Mouse (Mus musculus) ES-E14 (cell line): ENCODE measurements at regions not wholly inside any gene's neighbourhood (a gene's known extent, or its start where the extent isn't known, plus 50 kb on each side); places are given as distances from the start of the nearest gene placed in this dataset.

Experiments used
- DNase-seq: peaks from one replicate; pipeline ENCODE4 v3.0.0-alpha.2; 2013; ENCODE audit warnings: low read depth, low spot score
- H3K27ac ChIP-seq: 2 replicates; pipeline ENCODE4 v1.5.1; 2012; ENCODE audit warnings: low read depth, mild to moderate bottlenecking, low read length, moderate library complexity, mixed read lengths; ENCODE audit not compliant: poor library complexity, insufficient read depth, severe bottlenecking
- H3K36me3 ChIP-seq: 2 replicates; pipeline ENCODE4 v1.6.1; 2012; ENCODE audit warnings: mild to moderate bottlenecking, low read length, moderate library complexity, mixed read lengths; ENCODE audit not compliant: control insufficient read depth, poor library complexity, insufficient read depth, severe bottlenecking
- H3K4me1 ChIP-seq, 2 experiments: fragments of 150-350 bp in 1 of 2; sonication (generic) in 1 of 2; 2 replicates each; pipeline ENCODE4 v1.6.1; 2012; ENCODE audit warnings: low read length in 2 of 2, mild to moderate bottlenecking in 1 of 2, mixed read lengths in 1 of 2; ENCODE audit not compliant: control insufficient read depth in 2 of 2, insufficient read depth in 2 of 2, poor library complexity in 1 of 2
- H3K4me3 ChIP-seq, 2 experiments: fragments of 150-350 bp in 1 of 2; sonication (generic) in 1 of 2; 2 replicates each; pipeline ENCODE4 v1.5.1; 2012; ENCODE audit warnings: low read length in 2 of 2, low read depth in 1 of 2, mild to moderate bottlenecking in 1 of 2, mixed read lengths in 1 of 2; ENCODE audit not compliant: insufficient read depth in 1 of 2, poor library complexity in 1 of 2, severe bottlenecking in 1 of 2
- H3K9ac ChIP-seq: 2 replicates; pipeline ENCODE4 v1.6.1; 2012; ENCODE audit warnings: low read depth, mild to moderate bottlenecking, low read length, mixed read lengths; ENCODE audit not compliant: poor library complexity, insufficient read depth, severe bottlenecking
- H3K9me3 ChIP-seq: fragments of 150-350 bp; sonication (generic); 2 replicates; pipeline ENCODE4 v1.6.1; 2012; ENCODE audit warnings: low read depth, mild to moderate bottlenecking, low read length; ENCODE audit not compliant: control insufficient read depth, insufficient read depth
- CHD2 ChIP-seq: IDR thresholded peaks from 2 replicates; pipeline ENCODE4 v1.6.1; 2014; ENCODE audit warnings: mild to moderate bottlenecking, low read depth, low read length, inconsistent platforms
- HCFC1 ChIP-seq: IDR thresholded peaks from 2 replicates; pipeline ENCODE4 v1.6.1; 2012; ENCODE audit warnings: low read length, inconsistent platforms, borderline replicate concordance; ENCODE audit not compliant: insufficient read depth
- MAFK ChIP-seq: IDR thresholded peaks from 2 replicates; pipeline ENCODE4 v1.6.1; 2014; ENCODE audit warnings: mild to moderate bottlenecking, low read depth, low read length, inconsistent platforms; ENCODE audit not compliant: insufficient read depth
- ZC3H11A ChIP-seq: IDR thresholded peaks from 2 replicates; pipeline ENCODE4 v1.6.1; 2012; ENCODE audit warnings: low read depth, mild to moderate bottlenecking, inconsistent platforms, low read length, borderline replicate concordance
- ZNF384 ChIP-seq: IDR thresholded peaks from 2 replicates; pipeline ENCODE4 v1.6.1; 2012; ENCODE audit warnings: low read depth, low read length, inconsistent platforms
- in situ Hi-C, 2 experiments: fragments of 600-800 bp; cut with MboI; formaldehyde crosslinking; loops; one replicate each; pipeline ENCODE4 v1.15.1; 2025; ENCODE audit warnings: low sequenced_read_pairs in 2 of 2, inconsistent platforms in 1 of 2; ENCODE audit not compliant: unreplicated experiment in 2 of 2

DNA sequence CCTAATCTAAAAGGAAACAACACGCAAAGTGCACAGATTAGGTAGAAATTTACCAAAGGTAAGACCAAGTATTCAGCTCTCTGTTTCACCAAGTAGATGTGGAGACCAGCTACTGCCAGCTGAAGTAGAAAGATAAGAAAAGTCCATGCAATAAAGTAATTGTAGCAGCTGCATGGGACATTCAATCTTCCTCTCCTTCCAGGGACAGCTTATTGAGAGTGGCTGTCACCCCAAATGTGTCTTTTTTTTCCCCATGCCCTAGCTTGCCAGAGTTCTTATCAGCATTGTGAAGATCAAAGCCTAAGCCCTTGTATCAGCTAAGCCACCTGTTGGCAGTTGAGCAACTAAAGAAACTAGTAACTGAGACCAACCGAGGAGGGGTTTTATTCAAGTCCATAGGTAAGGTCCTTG, 541.1 kb upstream of the Dmac1 start:
- no peaks in the 10 kb centered on the region for H3K4me1 ChIP-seq
- H3K9ac ChIP-seq, result no peak overlapping the region
- H3K27ac ChIP-seq, result no peak overlapping the region
- no peak overlapping the region for H3K4me3 ChIP-seq
- TF ChIP-seq MAFK, result no peak
- no peak for TF ChIP-seq HCFC1
- no peak for TF ChIP-seq ZC3H11A
- TF ChIP-seq ZNF384, result no peak
- H3K36me3 ChIP-seq, result no peaks in the 10 kb centered on the region
- H3K9me3 ChIP-seq, result no peaks in the 10 kb centered on the region
- no peak for DNase-seq
- in situ Hi-C loops, result no loop called here

DNA sequence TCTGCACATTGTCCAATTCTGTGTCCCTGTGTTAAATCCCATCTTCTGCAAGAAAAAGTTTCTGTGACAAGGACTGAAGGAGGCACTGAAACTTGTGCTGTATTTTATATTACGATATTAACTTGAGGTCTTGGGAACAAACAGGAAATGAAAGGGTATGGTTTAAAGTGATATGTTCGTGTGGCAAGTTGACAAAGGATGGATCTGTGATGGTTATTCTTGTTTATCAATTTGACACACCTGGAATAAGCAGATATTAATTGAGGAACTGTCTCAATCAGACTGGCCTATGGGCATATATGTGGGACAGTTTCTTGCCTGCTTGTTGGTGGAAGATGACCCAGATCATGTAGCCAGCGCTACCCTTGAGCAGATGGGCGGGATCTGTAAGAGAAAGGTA, 537.9 kb upstream of the Dmac1 start:
- Histone ChIP-seq H3K4me1 (peaks cover 0 to 3% of the 10 kb centered on the region in 2 experiments; a peak in 1 of 4 replicates), H3K9me3 (no peaks in the 10 kb centered on the region), H3K36me3 (no peaks in the 10 kb centered on the region), H3K4me3 (no peak overlapping the region), H3K27ac (no peak overlapping the region), H3K9ac (no peak overlapping the region)
- no peak for DNase-seq
- no peak for TF ChIP-seq MAFK
- no peak for TF ChIP-seq HCFC1
- TF ChIP-seq ZNF384, result no peak
- TF ChIP-seq ZC3H11A, result no peak
- TF ChIP-seq CHD2, result no peak
- in situ Hi-C loops, result no loop called here

DNA sequence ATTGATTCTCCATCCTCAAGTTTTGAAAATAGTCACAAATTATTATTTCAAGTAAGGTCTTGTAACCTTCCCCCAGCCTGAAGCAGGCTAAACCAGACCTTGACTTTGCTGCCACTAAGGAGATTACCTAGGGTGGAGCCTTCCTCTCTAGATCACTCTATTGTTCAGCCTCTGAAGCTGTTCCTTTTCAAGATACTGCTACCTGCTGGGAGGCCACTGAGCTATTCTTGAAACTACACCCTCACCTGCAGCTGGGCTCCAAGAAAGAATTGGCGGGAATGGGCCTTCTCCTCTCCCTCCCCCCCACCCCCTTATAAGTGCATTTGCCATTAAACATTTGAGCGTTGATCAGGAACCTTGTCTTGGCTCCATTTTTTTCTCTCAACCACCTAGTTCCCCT, 534.2 kb upstream of the Dmac1 start:
- in situ Hi-C loops, result no loop called here
- Histone ChIP-seq H3K27ac (peak overlapping the region; percentile 80; the same call in 1 of the 2 replicates), H3K4me1 (peaks cover 0 to 3% of the 10 kb centered on the region in 2 experiments; a peak in 1 of 4 replicates), H3K9ac (no peak overlapping the region), H3K9me3 (no peaks in the 10 kb centered on the region), H3K4me3 (no peak overlapping the region), H3K36me3 (no peaks in the 10 kb centered on the region)
- peak; percentile 47 for DNase-seq
- TF ChIP-seq CHD2 (no peak), MAFK (no peak)

DNA sequence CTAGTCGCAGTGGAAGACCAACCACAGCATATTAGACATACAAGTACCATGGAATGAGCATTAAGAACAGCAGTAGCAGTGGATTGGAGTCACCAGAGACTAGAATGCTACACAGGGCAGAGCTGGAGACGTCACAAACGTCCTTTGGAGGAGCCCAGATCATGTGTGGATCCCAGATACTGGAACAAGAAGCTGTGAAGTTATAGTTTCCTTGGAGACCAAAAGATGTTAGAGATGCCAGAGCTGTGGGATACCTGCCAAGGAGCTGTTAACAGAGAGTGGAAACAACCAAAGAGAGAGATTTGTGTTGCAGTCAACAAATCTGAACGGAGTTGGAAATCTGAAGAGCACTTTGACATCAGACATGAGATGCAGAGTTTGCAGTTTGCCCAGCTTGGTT, 523.8 kb upstream of the Dmac1 start:
- Histone ChIP-seq H3K27ac (no peak overlapping the region), H3K9ac (no peak overlapping the region), H3K36me3 (no peaks in the 10 kb centered on the region), H3K9me3 (no peaks in the 10 kb centered on the region), H3K4me1 (peaks cover 0 to 2% of the 10 kb centered on the region in 2 experiments; a peak in 1 of 4 replicates), H3K4me3 (no peak overlapping the region)
- in situ Hi-C loops, result no loop called here
- no peak for TF ChIP-seq MAFK
- TF ChIP-seq HCFC1, result no peak
- TF ChIP-seq CHD2, result no peak
- TF ChIP-seq ZC3H11A, result no peak
- no peak for TF ChIP-seq ZNF384
- DNase-seq, result no peak

DNA sequence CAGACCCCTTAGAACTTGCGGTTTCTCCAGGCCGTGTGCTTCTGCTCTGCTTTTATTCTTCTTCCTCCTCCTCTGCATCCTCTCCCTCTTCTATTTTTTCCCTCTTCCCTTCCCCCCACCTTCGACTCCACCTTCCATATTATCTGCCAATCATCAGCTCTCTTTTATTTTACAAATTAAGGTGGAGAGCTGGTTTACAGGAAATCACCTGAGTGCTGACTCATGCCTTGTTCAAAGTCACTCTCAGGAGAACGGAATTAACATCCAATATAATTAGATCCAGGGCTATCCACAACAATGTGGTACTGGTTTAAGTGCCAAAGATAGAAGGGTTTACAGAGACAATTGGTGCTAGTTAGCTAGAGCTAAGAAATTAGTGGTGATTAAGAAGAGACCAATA, 523.1 kb upstream of the Dmac1 start:
- no peak for DNase-seq
- in situ Hi-C loops, result no loop called here

More for the DNA sequence above, 523.1 kb upstream of the Dmac1 start:
- H3K4me1 ChIP-seq, result peaks cover 0 to 2% of the 10 kb centered on the region in 2 experiments; a peak in 1 of 4 replicates
- H3K27ac ChIP-seq, result no peak overlapping the region
- H3K36me3 ChIP-seq, result no peaks in the 10 kb centered on the region
- TF ChIP-seq ZC3H11A, result no peak
- TF ChIP-seq MAFK, result peak; percentile 72
- H3K9ac ChIP-seq, result no peak overlapping the region
- no peaks in the 10 kb centered on the region for H3K9me3 ChIP-seq
- no peak overlapping the region for H3K4me3 ChIP-seq
